Mouse (Mus musculus): Measurements from ENCODE around the gene Adcy9. TPM values are rescaled to one million over a fixed set of nuclear protein-coding genes. Genes with fewer than 3 reads are reported as not detected.
A peak's percentile ranks its signal among the peaks of the same experiment; 100 is the strongest.

Gene Adcy9
- polyA plus RNA-seq, 1 experiment from 2014 or later: 1.4 TPM

DNA sequence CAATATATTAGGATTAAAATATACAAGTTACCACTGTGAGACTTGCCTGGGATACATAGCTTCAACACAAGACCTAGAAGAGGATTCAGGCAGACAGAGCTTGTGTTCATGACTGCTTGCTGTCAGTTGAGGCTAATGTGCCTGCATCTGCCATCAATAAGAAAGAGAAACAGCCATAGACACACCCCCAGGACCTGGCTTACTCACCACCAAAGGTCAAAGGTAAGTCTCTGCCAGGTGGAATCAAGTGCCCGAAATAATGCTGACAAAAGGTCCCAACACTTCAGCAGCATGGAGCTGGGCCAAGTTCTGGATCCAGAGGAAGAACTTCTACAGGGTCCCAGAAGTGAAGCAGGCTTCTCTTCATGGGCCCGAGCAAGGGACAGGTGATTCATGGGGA lies 86.9 kb downstream of the Adcy9 start:
- Histone ChIP-seq H3K4me1 (ENCODE audit: control insufficient read depth, insufficient read depth, low read length) (no peaks in the 10 kb centered on the region), H3K36me3 (ENCODE audit: control insufficient read depth, insufficient read depth, low read length) (no peaks in the 10 kb centered on the region), H3K4me3 (ENCODE audit: low read depth, low read length) (no peak overlapping the region), H3K27ac (ENCODE audit: low read length) (no peak overlapping the region), H3K27me3 (ENCODE audit: control insufficient read depth, insufficient read depth, low read length) (no peaks in the 10 kb centered on the region), H3K4me2 (replicated peaks; ENCODE audit: low read depth, low read length) (no peak overlapping the region), H3K9me3 (ENCODE audit: control insufficient read depth, low read depth, low read length) (no peaks in the 10 kb centered on the region), H3K9ac (replicated peaks; ENCODE audit: low read depth, low read length) (no peak overlapping the region)
- 87% methylated on average over 2 of the region's 2 CpGs for whole genome bisulfite sequencing
- no peak for ATAC-seq (ENCODE audit: insufficient number of reproducible peaks, insufficient read depth, low FRiP score, low read depth)

DNA sequence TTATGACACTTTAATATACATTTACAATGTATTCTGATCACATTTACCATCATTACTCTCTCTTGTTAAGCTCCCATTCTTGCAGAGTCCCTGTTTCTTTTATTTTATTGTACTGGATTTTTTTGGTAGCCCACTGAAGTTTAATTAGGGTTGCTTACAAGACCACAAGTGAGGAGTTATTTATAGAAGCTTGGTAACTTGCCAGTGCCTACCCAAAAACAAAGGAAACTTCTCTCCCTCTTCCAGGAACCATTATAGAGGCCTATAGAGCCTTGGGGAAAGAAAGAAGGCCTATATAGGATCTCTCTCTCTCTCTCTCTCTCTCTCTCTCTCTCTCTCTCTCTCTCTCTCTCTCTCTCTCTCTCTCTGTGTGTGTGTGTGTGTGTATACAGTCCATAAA lies 93.2 kb downstream of the Adcy9 start:
- Histone ChIP-seq H3K4me2 (replicated peaks; ENCODE audit: low read depth, low read length) (no peak overlapping the region), H3K36me3 (ENCODE audit: control insufficient read depth, insufficient read depth, low read length) (no peaks in the 10 kb centered on the region), H3K27me3 (ENCODE audit: control insufficient read depth, insufficient read depth, low read length) (no peaks in the 10 kb centered on the region), H3K27ac (ENCODE audit: low read length) (no peak overlapping the region), H3K9ac (replicated peaks; ENCODE audit: low read depth, low read length) (no peak overlapping the region), H3K4me3 (ENCODE audit: low read depth, low read length) (no peak overlapping the region), H3K4me1 (ENCODE audit: control insufficient read depth, insufficient read depth, low read length) (no peaks in the 10 kb centered on the region), H3K9me3 (ENCODE audit: control insufficient read depth, low read depth, low read length) (no peaks in the 10 kb centered on the region)
- no peak for ATAC-seq (ENCODE audit: insufficient number of reproducible peaks, insufficient read depth, low FRiP score, low read depth)

DNA sequence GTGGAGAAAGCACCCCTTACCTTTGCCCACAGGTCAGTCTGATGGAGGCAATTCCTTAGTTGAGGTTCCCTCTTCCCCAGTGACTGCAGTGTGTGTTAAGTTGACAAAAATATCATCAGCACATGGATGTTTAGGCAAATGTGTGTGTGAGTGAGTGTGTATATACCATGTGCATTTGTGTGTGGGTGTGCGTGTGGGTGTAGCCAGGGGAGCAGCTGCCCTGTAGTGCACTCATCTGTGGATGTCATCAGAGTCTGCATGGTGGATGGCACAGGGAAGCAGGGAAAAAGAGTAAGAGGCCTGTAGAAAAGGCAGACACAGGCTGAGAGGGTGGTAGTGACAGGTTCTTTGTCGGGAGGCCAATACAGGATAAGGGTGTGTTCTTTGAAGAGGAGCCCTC lies 94.5 kb downstream of the Adcy9 start:
- no peak overlapping the region for H3K9ac ChIP-seq (replicated peaks; ENCODE audit: low read depth, low read length)
- no peak for ATAC-seq (ENCODE audit: insufficient number of reproducible peaks, insufficient read depth, low FRiP score, low read depth)
- H3K27me3 ChIP-seq (ENCODE audit: control insufficient read depth, insufficient read depth, low read length): no peaks in the 10 kb centered on the region
- 75% methylated on average over 2 of the region's 2 CpGs for WGBS
- no peak overlapping the region for H3K4me3 ChIP-seq (ENCODE audit: low read depth, low read length)
- H3K27ac ChIP-seq (ENCODE audit: low read length): no peak overlapping the region
- no peaks in the 10 kb centered on the region for H3K4me1 ChIP-seq (ENCODE audit: control insufficient read depth, insufficient read depth, low read length)
- H3K36me3 ChIP-seq (ENCODE audit: control insufficient read depth, insufficient read depth, low read length): no peaks in the 10 kb centered on the region
- no peak overlapping the region for H3K4me2 ChIP-seq (replicated peaks; ENCODE audit: low read depth, low read length)
- no peaks in the 10 kb centered on the region for H3K9me3 ChIP-seq (ENCODE audit: control insufficient read depth, low read depth, low read length)

DNA sequence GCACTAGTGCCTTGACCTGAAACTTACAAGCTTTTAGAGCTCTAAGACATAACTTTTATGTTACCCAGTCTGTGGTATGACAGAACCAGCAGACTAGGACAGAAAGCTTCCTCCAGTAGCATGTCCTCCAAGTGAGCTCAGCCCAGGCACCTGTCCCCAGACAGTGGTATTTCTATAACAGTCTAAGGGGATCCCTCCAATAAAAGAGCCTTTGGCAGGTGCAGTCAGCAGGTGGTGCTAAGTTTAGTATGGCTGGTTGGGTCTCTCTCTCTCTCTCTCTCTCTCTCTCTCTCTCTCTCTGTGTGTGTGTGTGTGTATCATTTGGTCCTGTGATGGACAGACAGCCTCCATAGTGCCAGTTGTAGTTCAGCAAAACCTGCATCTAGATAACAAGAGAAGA lies 95.3 kb downstream of the Adcy9 start:
- H3K27me3 ChIP-seq (ENCODE audit: control insufficient read depth, insufficient read depth, low read length): no peaks in the 10 kb centered on the region

DNA sequence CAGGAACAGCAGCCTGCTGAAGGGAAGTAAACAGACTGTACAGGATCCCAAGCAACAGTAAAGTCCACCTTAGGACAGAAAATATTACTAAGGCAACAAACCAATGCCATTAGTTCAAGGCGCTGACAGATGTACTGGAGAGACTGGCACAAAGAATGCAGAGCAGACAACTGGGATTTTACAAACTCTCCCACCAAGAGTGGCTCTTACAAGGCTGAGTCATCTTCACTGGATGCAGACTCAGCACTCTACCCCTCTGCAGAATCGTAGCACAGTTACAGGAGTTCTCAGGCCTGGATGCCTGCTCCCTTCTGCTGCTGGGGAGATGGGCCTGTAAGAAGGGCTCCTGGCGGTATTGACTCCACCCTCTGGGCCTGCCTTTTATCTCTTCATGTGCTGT lies 99.4 kb downstream of the Adcy9 start:
- no peak for ATAC-seq (ENCODE audit: insufficient number of reproducible peaks, insufficient read depth, low FRiP score, low read depth)
- WGBS: 66% methylated on average over 3 of the region's 3 CpGs

More for the DNA sequence above, 95.3 kb downstream of the Adcy9 start:
- Histone ChIP-seq H3K27ac (ENCODE audit: low read length) (no peak overlapping the region), H3K36me3 (ENCODE audit: control insufficient read depth, insufficient read depth, low read length) (no peaks in the 10 kb centered on the region), H3K4me3 (ENCODE audit: low read depth, low read length) (no peak overlapping the region), H3K9me3 (ENCODE audit: control insufficient read depth, low read depth, low read length) (no peaks in the 10 kb centered on the region), H3K4me2 (replicated peaks; ENCODE audit: low read depth, low read length) (no peak overlapping the region), H3K4me1 (ENCODE audit: control insufficient read depth, insufficient read depth, low read length) (no peaks in the 10 kb centered on the region), H3K9ac (replicated peaks; ENCODE audit: low read depth, low read length) (no peak overlapping the region)
- no peak for ATAC-seq (ENCODE audit: insufficient number of reproducible peaks, insufficient read depth, low FRiP score, low read depth)

DNA sequence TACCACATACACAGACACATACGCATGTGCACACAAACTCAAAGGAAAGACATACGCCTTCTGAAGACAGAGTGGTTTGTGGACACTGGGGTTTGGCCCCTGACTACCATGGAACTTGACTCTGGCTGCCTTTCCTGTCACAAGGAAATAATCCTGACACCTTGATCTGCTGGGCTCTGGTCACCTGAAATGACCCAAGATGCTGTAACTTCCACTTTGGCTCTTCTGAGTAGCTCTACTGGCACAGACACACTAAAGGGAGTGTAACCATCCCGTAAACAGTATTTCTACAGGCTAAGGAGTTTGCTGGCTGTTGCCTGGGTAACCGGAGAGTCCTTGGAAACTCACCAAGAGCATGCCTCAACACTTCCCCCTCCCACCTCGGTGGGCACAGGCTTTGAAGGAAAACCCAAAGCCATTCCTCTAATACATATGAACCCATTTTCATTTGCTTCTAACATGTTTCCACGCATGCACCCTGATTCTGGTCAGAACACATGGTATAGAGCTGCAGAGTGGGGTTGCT lies 102.2 kb downstream of the Adcy9 start:
- Histone ChIP-seq H3K4me2 (replicated peaks; ENCODE audit: low read depth, low read length) (no peak overlapping the region), H3K27me3 (ENCODE audit: control insufficient read depth, insufficient read depth, low read length) (no peaks in the 10 kb centered on the region), H3K36me3 (ENCODE audit: control insufficient read depth, insufficient read depth, low read length) (no peaks in the 10 kb centered on the region), H3K4me3 (ENCODE audit: low read depth, low read length) (no peak overlapping the region), H3K4me1 (ENCODE audit: control insufficient read depth, insufficient read depth, low read length) (no peaks in the 10 kb centered on the region), H3K9ac (replicated peaks; ENCODE audit: low read depth, low read length) (no peak overlapping the region), H3K9me3 (ENCODE audit: control insufficient read depth, low read depth, low read length) (no peaks in the 10 kb centered on the region), H3K27ac (ENCODE audit: low read length) (no peak overlapping the region)
- no peak for ATAC-seq (ENCODE audit: insufficient number of reproducible peaks, insufficient read depth, low FRiP score, low read depth)
- 61% methylated on average over 6 of the region's 6 CpGs for WGBS

More for the DNA sequence above, 99.4 kb downstream of the Adcy9 start:
- no peak overlapping the region for H3K9ac ChIP-seq (replicated peaks; ENCODE audit: low read depth, low read length)
- no peaks in the 10 kb centered on the region for H3K36me3 ChIP-seq (ENCODE audit: control insufficient read depth, insufficient read depth, low read length)
- no peak overlapping the region for H3K27ac ChIP-seq (ENCODE audit: low read length)
- H3K4me2 ChIP-seq (replicated peaks; ENCODE audit: low read depth, low read length): no peak overlapping the region
- H3K9me3 ChIP-seq (ENCODE audit: control insufficient read depth, low read depth, low read length): no peaks in the 10 kb centered on the region
- H3K4me3 ChIP-seq (ENCODE audit: low read depth, low read length): no peak overlapping the region
- H3K27me3 ChIP-seq (ENCODE audit: control insufficient read depth, insufficient read depth, low read length): no peaks in the 10 kb centered on the region
- no peaks in the 10 kb centered on the region for H3K4me1 ChIP-seq (ENCODE audit: control insufficient read depth, insufficient read depth, low read length)

DNA sequence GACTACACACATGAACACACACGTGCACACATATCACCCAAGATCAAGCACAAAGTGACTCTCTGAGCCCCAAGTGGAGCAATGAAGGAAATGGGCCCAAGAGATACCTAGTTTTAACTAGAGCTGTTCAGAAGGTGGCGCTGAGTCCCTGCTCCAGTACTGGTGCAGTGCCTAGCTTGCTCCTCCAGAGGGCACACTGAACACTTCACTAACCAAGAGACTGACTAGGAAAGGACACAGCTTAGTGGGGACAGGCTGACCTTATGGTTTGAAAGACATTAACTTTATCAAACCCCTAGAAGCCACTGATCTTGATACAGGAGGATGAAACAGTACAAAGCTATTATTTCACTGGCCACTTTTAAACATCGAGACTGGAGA lies 104.2 kb downstream of the Adcy9 start:
- Histone ChIP-seq H3K9me3 (ENCODE audit: control insufficient read depth, low read depth, low read length) (no peaks in the 10 kb centered on the region), H3K4me1 (ENCODE audit: control insufficient read depth, insufficient read depth, low read length) (no peaks in the 10 kb centered on the region), H3K9ac (replicated peaks; ENCODE audit: low read depth, low read length) (no peak overlapping the region), H3K36me3 (ENCODE audit: control insufficient read depth, insufficient read depth, low read length) (no peaks in the 10 kb centered on the region), H3K27ac (ENCODE audit: low read length) (no peak overlapping the region), H3K4me3 (ENCODE audit: low read depth, low read length) (no peak overlapping the region), H3K27me3 (ENCODE audit: control insufficient read depth, insufficient read depth, low read length) (no peaks in the 10 kb centered on the region), H3K4me2 (replicated peaks; ENCODE audit: low read depth, low read length) (no peak overlapping the region)
- WGBS: 31% methylated on average over 3 of the region's 3 CpGs
- 0 out of 2 replicates have a peak, but pooled peaks have one; percentile 56 for ATAC-seq (ENCODE audit: insufficient number of reproducible peaks, insufficient read depth, low FRiP score, low read depth)

DNA sequence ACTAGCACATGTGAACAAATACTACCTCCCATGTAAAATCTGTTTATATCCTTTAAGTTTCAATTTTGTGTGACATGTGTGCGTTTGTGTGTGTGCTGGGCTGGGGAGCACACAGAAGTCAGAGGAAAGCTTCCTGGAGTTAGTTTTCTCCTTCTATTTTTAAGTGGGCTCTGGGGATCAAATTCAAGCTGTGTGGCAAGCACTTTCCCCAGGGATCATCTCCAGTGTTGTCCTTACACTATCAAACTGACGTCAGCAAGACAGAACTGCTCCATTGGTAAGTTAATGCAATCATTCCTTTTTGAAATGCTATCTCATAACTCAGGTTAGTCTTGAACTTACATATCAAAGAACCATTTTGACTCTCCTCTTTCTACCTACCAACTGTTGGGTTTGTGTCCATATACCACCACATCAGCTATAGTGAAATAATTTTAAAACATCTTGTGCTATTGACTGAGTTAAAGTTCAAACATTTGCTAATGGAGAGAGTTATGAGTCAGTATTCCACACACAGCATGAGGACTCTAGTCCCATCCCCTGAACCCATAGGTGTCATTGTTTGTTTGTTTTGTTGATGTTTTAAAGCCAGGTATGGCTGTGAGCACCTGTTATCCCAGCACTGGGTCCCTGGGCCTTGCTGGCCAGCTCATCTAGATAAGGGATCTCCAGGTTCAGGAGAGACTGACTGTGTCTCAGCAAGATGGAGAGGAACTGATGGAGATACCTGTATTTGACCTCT lies 104.8 kb downstream of the Adcy9 start:
- Histone ChIP-seq H3K4me1 (ENCODE audit: control insufficient read depth, insufficient read depth, low read length) (no peaks in the 10 kb centered on the region), H3K27ac (ENCODE audit: low read length) (no peak overlapping the region), H3K9ac (replicated peaks; ENCODE audit: low read depth, low read length) (no peak overlapping the region), H3K4me3 (ENCODE audit: low read depth, low read length) (no peak overlapping the region), H3K4me2 (replicated peaks; ENCODE audit: low read depth, low read length) (no peak overlapping the region), H3K36me3 (ENCODE audit: control insufficient read depth, insufficient read depth, low read length) (no peaks in the 10 kb centered on the region), H3K27me3 (ENCODE audit: control insufficient read depth, insufficient read depth, low read length) (no peaks in the 10 kb centered on the region), H3K9me3 (ENCODE audit: control insufficient read depth, low read depth, low read length) (no peaks in the 10 kb centered on the region)
- 0 out of 2 replicates have a peak, but pooled peaks have one; percentile 37 for ATAC-seq (ENCODE audit: insufficient number of reproducible peaks, insufficient read depth, low FRiP score, low read depth)
- WGBS: 80% methylated on average over 2 of the region's 2 CpGs

DNA sequence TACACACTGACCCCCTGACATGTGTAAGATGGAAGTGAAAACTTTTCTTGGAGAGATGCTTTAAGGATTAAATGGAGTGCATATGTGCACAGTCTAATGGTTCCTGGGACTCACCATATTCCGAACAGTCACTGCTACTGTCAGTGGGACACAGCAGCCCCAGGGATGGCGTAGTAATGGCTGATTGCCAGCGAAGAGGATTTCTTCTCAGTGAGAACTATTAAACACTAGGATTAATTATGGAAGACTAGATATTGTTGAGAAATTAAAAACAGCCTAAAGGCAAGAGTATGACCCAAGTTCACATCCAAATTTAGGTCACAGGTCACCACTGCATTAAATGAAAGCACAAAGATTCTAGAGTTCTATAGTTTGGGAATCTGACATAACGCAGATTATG lies 105.4 kb downstream of the Adcy9 start:
- Histone ChIP-seq H3K27ac (ENCODE audit: low read length) (no peak overlapping the region), H3K9ac (replicated peaks; ENCODE audit: low read depth, low read length) (no peak overlapping the region), H3K36me3 (ENCODE audit: control insufficient read depth, insufficient read depth, low read length) (no peaks in the 10 kb centered on the region), H3K4me2 (replicated peaks; ENCODE audit: low read depth, low read length) (no peak overlapping the region), H3K4me3 (ENCODE audit: low read depth, low read length) (no peak overlapping the region), H3K9me3 (ENCODE audit: control insufficient read depth, low read depth, low read length) (no peaks in the 10 kb centered on the region), H3K4me1 (ENCODE audit: control insufficient read depth, insufficient read depth, low read length) (no peaks in the 10 kb centered on the region), H3K27me3 (ENCODE audit: control insufficient read depth, insufficient read depth, low read length) (no peaks in the 10 kb centered on the region)
- 89% methylated on average over 4 of the region's 4 CpGs for WGBS
- no peak for ATAC-seq (ENCODE audit: insufficient number of reproducible peaks, insufficient read depth, low FRiP score, low read depth)

All from stomach, embryonic 14.5 days (tissue).